25 mouse cellular contexts compared by ENCODE assay signal in genomic region chr11:96952426-96952825, GRCm38 (mm10). TPM values are rescaled to one million over a fixed set of nuclear protein-coding genes. Genes with fewer than 3 reads are reported as not detected.
DNase-seq lines count a peak whose midpoint lies in the region; ATAC-seq lines count a peak whose summit lies in the region.
"Had no signal": no experiment of that assay in that cellular context is flagged by ENCODE, and none has a peak within 500 bp of the region (broad histone marks: within the 10 kb centered on the region; RNA-seq: fewer than 3 reads in every experiment).

No protein-coding gene starts in this region.

- peaks cover 93% of the 10 kb centered on the region for H3K36me3 ChIP-seq in liver, embryonic 12.5 days
- H3K36me3 ChIP-seq in liver, embryonic 11.5 days (ENCODE audit: control insufficient read depth, insufficient read depth, low read length) = peaks cover 64% of the 10 kb centered on the region
- H3K36me3 ChIP-seq in liver, embryonic 16.5 days (ENCODE audit: control insufficient read depth, insufficient read depth) = peaks cover 81% of the 10 kb centered on the region

- ATAC-seq in frontal cortex, adult (ENCODE audit: low TSS enrichment) = peak; percentile 94
- ATAC-seq in liver, embryonic 12.5 days = no peak
- no peak for ATAC-seq in liver, embryonic 11.5 days (replicated peaks; ENCODE audit: low FRiP score)
- ATAC-seq in liver, embryonic 16.5 days (ENCODE audit: low read depth) = no peak
- ATAC-seq in monocyte, adult 5-6 weeks (replicated peaks; ENCODE audit: insufficient number of reproducible peaks, low FRiP score, low TSS enrichment, poor library complexity, severe bottlenecking) = no peak
- ATAC-seq: forebrain, embryonic 15.5 days had no signal

- peaks cover 96% of the 10 kb centered on the region for H3K4me1 ChIP-seq in liver, embryonic 12.5 days
- H3K4me1 ChIP-seq in liver, embryonic 11.5 days (replicated peaks; ENCODE audit: control insufficient read depth, insufficient read depth, low read length) = peaks cover 46% of the 10 kb centered on the region
- peaks cover 71% of the 10 kb centered on the region for H3K4me1 ChIP-seq in liver, embryonic 16.5 days (ENCODE audit: control insufficient read depth, low read depth, low read length)
- H3K4me1 ChIP-seq: embryonic facial prominence, embryonic 12.5 days; forebrain, embryonic 15.5 days; hindbrain, embryonic 12.5 days; limb, embryonic 10.5 days had no signal

- no peak for DNase-seq in frontal cortex, postnatal 10 days (ENCODE audit: low spot score in 2 of 2)
- no peak for DNase-seq in liver, embryonic 11.5 days (ENCODE audit: low spot score)
- peak; percentile 65 for DNase-seq in thymus, postnatal 4 days
- DNase-seq: cerebellum, adult 9-10 months; heart, postnatal 14 days; lung, postnatal 10 days; midbrain, embryonic 14.5 days; spleen, adult 18-20 months had no signal

- no peaks in the 10 kb centered on the region for H3K27me3 ChIP-seq in liver, embryonic 12.5 days (replicated peaks)
- no peaks in the 10 kb centered on the region for H3K27me3 ChIP-seq in liver, embryonic 11.5 days (replicated peaks; ENCODE audit: control insufficient read depth, insufficient read depth, low read length)
- H3K27me3 ChIP-seq in liver, embryonic 16.5 days (ENCODE audit: control insufficient read depth, insufficient read depth, low read depth, low read length) = no peaks in the 10 kb centered on the region
- H3K27me3 ChIP-seq: embryonic facial prominence, embryonic 12.5 days; forebrain, embryonic 15.5 days; heart, embryonic 12.5 days; hindbrain, embryonic 12.5 days; megakaryocyte, embryonic 14.5 days had no signal

- H3K4me2 ChIP-seq in liver, embryonic 12.5 days = no peak overlapping the region
- no peak overlapping the region for H3K4me2 ChIP-seq in liver, embryonic 11.5 days
- H3K4me2 ChIP-seq in liver, embryonic 16.5 days (ENCODE audit: low read depth, low read length) = no peak overlapping the region
- H3K4me2 ChIP-seq: embryonic facial prominence, embryonic 12.5 days; forebrain, embryonic 15.5 days; heart, embryonic 12.5 days; hindbrain, embryonic 12.5 days had no signal

- H3K4me3 ChIP-seq in liver, embryonic 12.5 days = no peak overlapping the region
- no peak overlapping the region for H3K4me3 ChIP-seq in liver, embryonic 11.5 days (ENCODE audit: low read depth, low read length)
- no peak overlapping the region for H3K4me3 ChIP-seq in liver, embryonic 16.5 days (ENCODE audit: low read depth, low read length)
- H3K4me3 ChIP-seq: embryonic facial prominence, embryonic 12.5 days; forebrain, embryonic 15.5 days; heart, embryonic 12.5 days; hindbrain, embryonic 12.5 days; limb, embryonic 10.5 days; megakaryocyte, embryonic 14.5 days; myocyte had no signal

- H3K27ac ChIP-seq in liver, embryonic 12.5 days = peak overlapping the region; percentile 74
- H3K27ac ChIP-seq in liver, embryonic 11.5 days (ENCODE audit: low read depth, low read length) = no peak overlapping the region
- peak overlapping the region; percentile 3 for H3K27ac ChIP-seq in liver, embryonic 16.5 days (ENCODE audit: low read length)
- H3K27ac ChIP-seq: embryonic facial prominence, embryonic 12.5 days; forebrain, embryonic 15.5 days; hindbrain, embryonic 12.5 days; kidney, postnatal 0 days; limb, embryonic 10.5 days had no signal

- WGBS in liver, embryonic 12.5 days (ENCODE audit: insufficient replicate concordance) = 78% methylated on average over 10 of the region's 10 CpGs
- WGBS in liver, embryonic 11.5 days = 84% methylated on average over 10 of the region's 10 CpGs
- WGBS in liver, embryonic 16.5 days (ENCODE audit: insufficient replicate concordance) = 80% methylated on average over 10 of the region's 10 CpGs

- peak overlapping the region; percentile 10; the same call in 1 of the 2 replicates for H3K9ac ChIP-seq in liver, embryonic 12.5 days
- H3K9ac ChIP-seq in liver, embryonic 11.5 days (ENCODE audit: low read depth, low read length) = no peak overlapping the region
- H3K9ac ChIP-seq in liver, embryonic 16.5 days (ENCODE audit: low read depth, low read length) = no peak overlapping the region
- H3K9ac ChIP-seq: embryonic facial prominence, embryonic 12.5 days; forebrain, embryonic 15.5 days; heart, embryonic 12.5 days; hindbrain, embryonic 12.5 days; liver, embryonic 14.5 days had no signal

- 0 out of 2 replicates have a peak, but pooled peaks cover 3% of the 10 kb centered on the region for H3K9me3 ChIP-seq in liver, embryonic 12.5 days (replicated peaks)
- no peaks in the 10 kb centered on the region for H3K9me3 ChIP-seq in liver, embryonic 11.5 days (ENCODE audit: control insufficient read depth, low read length)
- H3K9me3 ChIP-seq in liver, embryonic 16.5 days (replicated peaks; ENCODE audit: control insufficient read depth, low read length) = no peaks in the 10 kb centered on the region
- H3K9me3 ChIP-seq: embryonic facial prominence, embryonic 12.5 days; forebrain, embryonic 15.5 days; heart, embryonic 12.5 days; hindbrain, embryonic 12.5 days; limb, embryonic 10.5 days; megakaryocyte, embryonic 14.5 days had no signal

RNA-seq across cellular contexts. Expression of gene Pnpo, which starts 8.6 kb away (rescaled TPM):
- polyA plus RNA-seq in liver, embryonic 12.5 days (2016; fragmentation: Nextera tagmentation; extraction: Ambion mirVana) = 528 and 553 TPM in 2 replicates
- polyA plus RNA-seq in liver, embryonic 11.5 days (2014; fragmentation: Nextera tagmentation; extraction: Ambion mirVana) = 206 and 226 TPM in 2 replicates
- 688 and 719 TPM in 2 replicates for polyA plus RNA-seq in liver, embryonic 16.5 days (2015; fragmentation: Nextera tagmentation; extraction: Ambion mirVana)
- 18.3 to 23.7 TPM (median 20.6 TPM) in 3 replicates for total RNA-seq in monocyte, adult 5-6 weeks (2017)

RNA-seq across cellular contexts. Expression of gene Prr15l, which starts 24.5 kb away (rescaled TPM):
- polyA plus RNA-seq in liver, embryonic 12.5 days (2016; fragmentation: Nextera tagmentation; extraction: Ambion mirVana) = 2.4 and 3.2 TPM in 2 replicates
- polyA plus RNA-seq in liver, embryonic 11.5 days (2014; fragmentation: Nextera tagmentation; extraction: Ambion mirVana) = 1.8 and 2.2 TPM in 2 replicates
- 4.8 and 7.1 TPM in 2 replicates for polyA plus RNA-seq in liver, embryonic 16.5 days (2015; fragmentation: Nextera tagmentation; extraction: Ambion mirVana)
- total RNA-seq in monocyte, adult 5-6 weeks (2017) = 0.29 TPM in 1 of 3 replicates, not detected in the others
- total RNA-seq: gastrocnemius, adult 18-20 months; layer of hippocampus, adult 18-20 months; left cerebral cortex, adult 18-20 months had no signal
- polyA plus RNA-seq: cortical plate, adult 2 months; forebrain, embryonic 15.5 days had no signal

RNA-seq across cellular contexts. Expression of gene Sp2, which starts 30.3 kb away (rescaled TPM):
- polyA plus RNA-seq in liver, embryonic 12.5 days (2016; fragmentation: Nextera tagmentation; extraction: Ambion mirVana) = 15.5 and 18.5 TPM in 2 replicates
- polyA plus RNA-seq in liver, embryonic 11.5 days (2014; fragmentation: Nextera tagmentation; extraction: Ambion mirVana) = 18.3 and 18.9 TPM in 2 replicates
- polyA plus RNA-seq in liver, embryonic 16.5 days (2015; fragmentation: Nextera tagmentation; extraction: Ambion mirVana) = 15.8 and 18.6 TPM in 2 replicates
- 4.2 to 7.6 TPM (median 7.1 TPM) in 3 replicates for total RNA-seq in monocyte, adult 5-6 weeks (2017)

RNA-seq across cellular contexts. Expression of gene Cdk5rap3, which starts 36.1 kb away (rescaled TPM):
- polyA plus RNA-seq in liver, embryonic 12.5 days (2016; fragmentation: Nextera tagmentation; extraction: Ambion mirVana) = 49.0 and 51.6 TPM in 2 replicates
- polyA plus RNA-seq in liver, embryonic 11.5 days (2014; fragmentation: Nextera tagmentation; extraction: Ambion mirVana) = 69.6 and 71.3 TPM in 2 replicates
- polyA plus RNA-seq in liver, embryonic 16.5 days (2015; fragmentation: Nextera tagmentation; extraction: Ambion mirVana) = 36.9 and 38.8 TPM in 2 replicates
- total RNA-seq in monocyte, adult 5-6 weeks (2017) = 38.4 to 51.0 TPM (median 44.6 TPM) in 3 replicates
